Mouse (Mus musculus): ENCODE data around the gene Cryba2.

Cryba2 gene

GRCm38 (mm10) chr1:74848946-74849345, 44.0 kb downstream of the Cryba2 start:
- no peak for DNase-seq (ENCODE audit: low spot score)

- DNase-seq (ENCODE audit: low spot score) = no peak
These were observed 46.6 kb downstream of the Cryba2 start for GRCm38 (mm10) chr1:74846341-74846740.

GRCm38 (mm10) chr1:74843090-74843489, 49.9 kb downstream of the Cryba2 start:
- no peak for DNase-seq (ENCODE audit: low spot score)
